Comparison of ENCODE assay signal across 7 mouse cellular contexts in genomic region chr11:69258287-69258686, GRCm38 (mm10). TPM values are rescaled to one million over a fixed set of nuclear protein-coding genes. Genes with fewer than 3 reads are reported as not detected.
A peak's percentile ranks its signal among the peaks of the same experiment; 100 is the strongest.
DNase-seq lines count a peak whose midpoint lies in the region; ATAC-seq and TF ChIP-seq lines count a peak whose summit lies in the region.

No protein-coding gene starts in this region.

- DNase-seq in right cerebral cortex, postnatal 14 days, result peak; percentile 31
- DNase-seq in right cerebral cortex, adult 2 months (ENCODE audit: low spot score in 2 of 2), result no peak
- peak; percentile 64 for DNase-seq in adrenal gland, postnatal 14 days
- DNase-seq in lung, postnatal 25 days (ENCODE audit: low spot score), result peak; percentile 37

- WGBS in embryonic facial prominence, embryonic 13.5 days, result 55% methylated on average over 5 of the region's 5 CpGs
- 63% methylated on average over 5 of the region's 5 CpGs for WGBS in intestine, postnatal 0 days
- 50% methylated on average over 5 of the region's 5 CpGs for WGBS in stomach, embryonic 15.5 days

- peak overlapping the region; percentile 44; the same call in 1 of the 2 replicates for H3K27ac ChIP-seq in embryonic facial prominence, embryonic 13.5 days
- no peak overlapping the region for H3K27ac ChIP-seq in intestine, postnatal 0 days (ENCODE audit: low read depth, low read length)
- no peak overlapping the region for H3K27ac ChIP-seq in stomach, embryonic 15.5 days

- H3K4me3 ChIP-seq in embryonic facial prominence, embryonic 13.5 days, result no peak overlapping the region
- H3K4me3 ChIP-seq in intestine, postnatal 0 days (ENCODE audit: low read depth, low read length), result no peak overlapping the region
- no peak overlapping the region for H3K4me3 ChIP-seq in stomach, embryonic 15.5 days (replicated peaks)

- no peaks in the 10 kb centered on the region for H3K27me3 ChIP-seq in embryonic facial prominence, embryonic 13.5 days
- H3K27me3 ChIP-seq in intestine, postnatal 0 days (replicated peaks; ENCODE audit: control insufficient read depth, insufficient read depth, low read length), result no peaks in the 10 kb centered on the region
- no peaks in the 10 kb centered on the region for H3K27me3 ChIP-seq in stomach, embryonic 15.5 days (replicated peaks)

- H3K4me2 ChIP-seq in embryonic facial prominence, embryonic 13.5 days, result no peak overlapping the region
- peak overlapping the region; percentile 22; the same call in 1 of the 2 replicates for H3K4me2 ChIP-seq in intestine, postnatal 0 days (replicated peaks; ENCODE audit: low read depth)
- H3K4me2 ChIP-seq in stomach, embryonic 15.5 days, result peak overlapping the region; percentile 32

- no peaks in the 10 kb centered on the region for H3K36me3 ChIP-seq in embryonic facial prominence, embryonic 13.5 days
- H3K36me3 ChIP-seq in intestine, postnatal 0 days (ENCODE audit: control insufficient read depth, insufficient read depth), result no peaks in the 10 kb centered on the region
- no peaks in the 10 kb centered on the region for H3K36me3 ChIP-seq in stomach, embryonic 15.5 days

- ATAC-seq in embryonic facial prominence, embryonic 13.5 days (ENCODE audit: insufficient number of reproducible peaks, insufficient read depth, low FRiP score, low TSS enrichment, low read depth), result no peak
- ATAC-seq in intestine, postnatal 0 days, result peak; percentile 55; the same call in 1 of the 2 replicates
- no peak; the same call in 1 of the 2 replicates for ATAC-seq in stomach, embryonic 15.5 days (ENCODE audit: insufficient read depth, low FRiP score, low read depth)

- TF ChIP-seq CTCF in intestine, postnatal 0 days (IDR thresholded peaks at IDR 0.05; ENCODE audit: low read depth), result peak; percentile 87

- no peaks in the 10 kb centered on the region for H3K9me3 ChIP-seq in embryonic facial prominence, embryonic 13.5 days
- H3K9me3 ChIP-seq in intestine, postnatal 0 days (ENCODE audit: control insufficient read depth), result no peaks in the 10 kb centered on the region
- H3K9me3 ChIP-seq in stomach, embryonic 15.5 days, result no peaks in the 10 kb centered on the region

- H3K4me1 ChIP-seq in embryonic facial prominence, embryonic 13.5 days, result peaks cover 18% of the 10 kb centered on the region
- H3K4me1 ChIP-seq in intestine, postnatal 0 days (replicated peaks; ENCODE audit: control insufficient read depth, insufficient read depth, low read length), result no peaks in the 10 kb centered on the region
- H3K4me1 ChIP-seq in stomach, embryonic 15.5 days, result 0 out of 2 replicates have a peak, but pooled peaks cover 2% of the 10 kb centered on the region

- H3K9ac ChIP-seq in embryonic facial prominence, embryonic 13.5 days, result no peak overlapping the region
- no peak overlapping the region for H3K9ac ChIP-seq in intestine, postnatal 0 days (ENCODE audit: low read depth, low read length)
- H3K9ac ChIP-seq in stomach, embryonic 15.5 days, result no peak overlapping the region

RNA-seq across cellular contexts. Expression of gene Gucy2e, which starts 21.5 kb away (rescaled TPM):
- not detected in 2 replicates for total RNA-seq in adrenal gland, postnatal 14 days (2021)
- 0.45 and 0.62 TPM in 2 replicates for polyA plus RNA-seq in embryonic facial prominence, embryonic 13.5 days (2015; fragmentation: Nextera tagmentation; extraction: Ambion mirVana)
- 0.03 TPM in 1 of 2 replicates, not detected in the other for polyA plus RNA-seq in intestine, postnatal 0 days (2015; fragmentation: Nextera tagmentation; extraction: Ambion mirVana)
- 0.04 TPM in 1 of 2 replicates, not detected in the other for polyA plus RNA-seq in stomach, embryonic 15.5 days (2015; fragmentation: Nextera tagmentation; extraction: Ambion mirVana)

Comparison
In these comparisons a context has a peak if more than half of its experiments do, and no peak if none do; other contexts are left out.
1. DNase-seq: peak in right cerebral cortex, postnatal 14 days (single experiment), adrenal gland, postnatal 14 days (single experiment) and lung, postnatal 25 days (single experiment); none in right cerebral cortex, adult 2 months (0 of 2).